Mouse (Mus musculus): ENCODE measurements around the gene Epn1.

DNA sequence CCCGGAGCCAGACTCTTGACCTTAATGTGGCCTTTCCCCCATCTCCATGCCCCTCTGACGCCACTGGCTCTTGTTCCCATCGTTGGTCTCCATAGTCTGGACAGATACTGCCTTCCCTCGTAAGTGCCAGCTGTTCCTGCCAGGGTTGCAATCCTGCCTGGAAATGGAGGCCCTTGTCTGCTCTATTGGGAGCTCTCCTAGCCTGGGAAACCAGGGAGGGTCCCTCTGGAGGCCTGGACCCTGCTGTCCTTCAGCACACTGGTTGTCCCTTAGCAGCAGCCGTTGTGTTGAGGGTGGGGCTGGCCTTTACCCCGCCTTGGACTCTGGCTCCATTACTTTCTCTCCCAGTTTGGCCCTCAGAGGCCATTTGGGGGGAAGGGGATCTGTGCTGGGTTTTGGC, 12.3 kb downstream of the Epn1 start:
- TF ChIP-seq MAFK (IDR thresholded peaks at IDR 0.05; ENCODE audit: borderline replicate concordance, low read depth, low read length), result no peak
- no peak for TF ChIP-seq CTCF (IDR thresholded peaks at IDR 0.05 in 2 of 3, conservative IDR thresholded peaks at IDR 0.05 in 1 of 3; ENCODE audit: control insufficient read depth in 1 of 3, insufficient read depth in 1 of 3, low read depth in 2 of 3, low read length in 3 of 3, poor library complexity in 1 of 3, severe bottlenecking in 1 of 3)
- TF ChIP-seq E2F4 (IDR thresholded peaks at IDR 0.05; ENCODE audit: borderline replicate concordance, low read depth, low read length), result no peak
- no peak for TF ChIP-seq USF1 (IDR thresholded peaks at IDR 0.05; ENCODE audit: low read depth, low read length)
- TF ChIP-seq POLR2A (IDR thresholded peaks at IDR 0.05; ENCODE audit: control insufficient read depth in 1 of 2, insufficient read depth in 1 of 2, low read depth in 1 of 2, low read length in 2 of 2, poor library complexity in 1 of 2), result no peak
- no peak for TF ChIP-seq UBTF (IDR thresholded peaks at IDR 0.05; ENCODE audit: borderline replicate concordance, insufficient read depth, low read depth, low read length)
- TF ChIP-seq HCFC1 (IDR thresholded peaks at IDR 0.05; ENCODE audit: low read depth, low read length), result no peak

Measured in MEL (cell line).